Mouse (Mus musculus) cerebellum, adult 2 months (tissue): ENCODE data around the gene Spint1.

Experiments
- CTCF ChIP-seq: fragments of 200-500 bp; IDR thresholded peaks from 2 replicates; pipeline ENCODE4 v1.5.1; 2011; ENCODE audit warnings: low read depth, mild to moderate bottlenecking, control low read depth, low read length, moderate library complexity, borderline replicate concordance; ENCODE audit not compliant: insufficient read depth
- POLR2A ChIP-seq: fragments of 200-500 bp; IDR thresholded peaks from 2 replicates; pipeline ENCODE4 v1.6.1; 2011; ENCODE audit warnings: low read length, control low read depth, borderline replicate concordance; ENCODE audit not compliant: insufficient read depth

- no peak for TF ChIP-seq CTCF
- TF ChIP-seq POLR2A = no peak
Observed at GRCm38 (mm10) chr2:119281899-119282565, 44.9 kb downstream of the Spint1 start.
